Mouse (Mus musculus): ENCODE data around the gene Rgs3. TPM values are rescaled to one million over a fixed set of nuclear protein-coding genes. Genes with fewer than 3 reads are reported as not detected.
A peak's percentile ranks its signal among the peaks of the same experiment; 100 is the strongest.
"Not testable (repeated sequence)": the region's sequence is repeated elsewhere in the genome, so short reads cannot be mapped to it uniquely, and the experiment has no call there.

Gene Rgs3
- total RNA-seq, 4 experiments from 2014 or later = 24.2 to 29.3 (median 26.5) TPM

DNA sequence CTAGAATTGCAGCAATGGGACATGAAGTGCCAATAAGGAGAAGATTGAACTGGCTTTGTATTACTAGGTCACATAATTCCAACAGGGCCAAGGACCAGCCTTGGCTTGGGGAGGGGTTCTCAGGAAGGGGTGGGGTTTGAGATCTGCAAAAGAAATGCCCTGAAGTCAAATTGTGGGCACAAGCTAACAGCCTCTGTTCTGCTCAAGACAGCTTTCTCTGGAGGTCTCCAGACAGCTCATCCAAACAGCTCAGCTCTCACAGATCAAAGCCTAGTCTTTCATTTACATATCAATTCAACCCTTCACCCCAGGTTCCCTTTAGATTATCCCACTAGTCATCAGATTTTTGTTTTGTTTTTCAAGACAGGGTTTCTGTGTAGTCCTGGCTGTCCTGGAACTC, 14.8 kb upstream of the Rgs3 start:
- no peak for DNase-seq (ENCODE audit: low spot score in 2 of 2)

DNA sequence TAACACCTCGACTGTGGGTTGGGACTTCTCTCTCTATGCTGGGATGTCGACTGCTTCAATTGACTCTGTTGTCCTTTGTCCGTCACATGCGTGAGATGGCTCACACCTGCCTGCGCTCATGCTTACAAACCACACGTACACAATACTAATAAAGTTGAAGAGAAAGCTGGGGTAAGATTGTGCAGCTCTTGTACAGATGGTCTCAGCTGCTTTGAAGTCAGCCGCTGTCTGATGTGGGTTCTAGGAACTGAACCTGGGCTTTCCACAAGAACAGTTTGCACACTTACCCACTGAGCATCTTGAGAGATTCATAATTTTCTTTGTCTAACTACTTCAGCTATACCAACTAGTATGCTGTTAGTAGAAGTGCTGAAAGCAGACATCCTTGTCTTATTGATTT, 7.7 kb upstream of the Rgs3 start:
- DNase-seq (ENCODE audit: low spot score in 2 of 2) = no peak

DNA sequence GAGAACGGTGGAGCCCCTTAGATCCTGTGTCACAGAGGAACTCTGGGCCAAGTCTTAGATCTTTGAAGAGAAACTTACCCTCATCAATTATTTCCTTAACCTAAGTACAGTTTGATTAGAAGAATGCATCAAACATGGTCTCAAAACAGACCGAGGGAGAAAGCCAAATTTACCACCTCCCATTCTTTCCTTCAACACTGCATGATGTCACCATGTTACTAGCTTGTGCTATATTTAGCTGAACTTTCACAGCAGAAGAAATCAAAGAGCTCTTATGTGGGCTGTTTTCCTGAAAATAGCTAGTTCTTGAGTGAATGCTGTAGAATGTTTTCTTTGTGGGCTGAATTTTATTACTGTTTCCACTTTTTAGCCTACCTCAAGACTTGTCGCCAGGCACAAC, 2.2 kb upstream of the Rgs3 start:
- DNase-seq (ENCODE audit: low spot score in 2 of 2) = no peak

DNA sequence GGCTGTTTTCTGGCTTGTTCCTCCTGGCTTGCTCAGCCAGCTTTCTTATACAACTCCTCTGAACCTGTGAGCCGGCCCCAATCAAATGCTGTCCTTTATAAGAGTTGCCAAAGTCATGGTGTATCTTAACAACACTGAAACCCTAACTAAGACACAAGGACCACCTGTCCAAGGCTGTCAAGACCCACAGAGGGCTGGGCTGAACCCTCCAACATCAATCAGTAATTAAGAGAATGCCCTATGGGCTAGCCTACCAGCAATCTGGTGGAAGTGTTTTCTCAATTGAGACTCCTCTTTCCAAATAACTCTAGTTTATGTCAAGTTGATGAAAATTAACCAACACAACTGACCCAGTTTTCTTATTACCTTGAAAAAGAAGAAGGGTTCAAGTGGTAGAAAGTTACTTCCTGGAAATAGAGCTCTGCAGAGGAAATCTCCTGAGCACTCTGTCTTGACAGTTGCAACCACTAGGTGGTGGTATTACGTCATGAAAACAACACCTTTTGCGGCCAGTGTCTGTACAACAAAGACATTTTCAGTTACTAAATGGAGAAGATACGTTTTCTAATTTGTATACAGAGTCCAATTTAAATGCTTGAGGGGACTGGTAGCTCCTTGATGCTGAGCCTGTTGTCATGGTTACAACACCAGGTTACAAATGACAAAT, 1.4 kb downstream of the Rgs3 start:
- DNase-seq (ENCODE audit: low spot score in 2 of 2) = peak; percentile 33 to 82

DNA sequence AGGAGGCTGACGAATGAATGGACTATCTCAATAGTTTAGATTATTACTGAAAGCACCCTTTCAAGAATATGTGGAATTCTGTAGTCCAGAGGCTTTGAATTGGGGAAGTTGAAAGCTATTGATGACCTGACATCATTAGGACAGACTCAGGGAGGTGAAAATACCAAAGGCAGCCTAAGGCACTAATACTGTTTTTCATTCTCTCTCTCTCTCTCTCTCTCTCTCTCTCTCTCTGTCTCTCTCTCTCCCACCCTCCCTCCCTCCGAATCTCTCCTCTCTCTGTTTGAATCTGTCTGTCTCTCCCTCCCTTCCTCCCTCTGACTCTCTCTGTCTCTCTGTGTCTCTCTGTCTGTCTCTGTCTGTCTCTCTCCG, 2.0 kb downstream of the Rgs3 start:
- no peak for DNase-seq (ENCODE audit: low spot score in 2 of 2)

DNA sequence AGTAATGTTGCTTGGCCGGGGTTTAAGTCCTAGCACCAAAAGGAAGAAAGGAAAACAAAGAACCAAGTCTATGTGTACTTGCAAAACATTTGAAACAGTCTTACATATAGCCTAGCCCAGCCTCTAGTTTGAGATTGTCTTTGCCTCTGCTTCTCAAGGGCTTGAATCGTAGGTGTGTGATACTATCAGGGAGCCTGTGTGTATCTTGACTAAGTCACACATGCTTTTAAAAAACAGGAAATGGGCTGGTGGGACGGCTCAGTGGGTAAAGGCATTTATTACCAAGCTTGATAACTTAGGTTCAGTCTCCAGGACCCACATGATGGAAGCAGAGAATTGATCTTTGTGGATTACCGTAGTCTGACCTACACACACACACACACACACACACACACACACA, 2.4 kb downstream of the Rgs3 start:
- no peak for DNase-seq (ENCODE audit: low spot score in 2 of 2)

DNA sequence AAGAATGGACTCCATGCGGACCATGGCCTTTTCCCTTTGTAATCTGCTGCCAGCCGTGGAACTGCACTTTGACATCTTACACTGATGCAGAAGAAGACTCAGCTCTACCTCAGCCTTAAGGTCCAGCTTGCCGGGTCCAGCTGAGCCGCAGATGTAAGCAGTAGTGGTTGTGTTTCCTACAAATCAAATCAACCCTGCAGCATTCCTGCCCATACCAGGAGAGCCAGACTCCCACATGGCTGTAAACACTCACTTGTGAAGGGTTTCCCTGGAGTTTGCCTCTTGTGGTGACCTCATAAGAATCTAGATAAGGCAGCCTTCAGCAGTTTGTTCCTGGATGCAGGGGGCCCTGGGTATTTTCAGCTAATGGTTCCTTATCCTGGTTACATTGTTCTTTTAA, 6.9 kb downstream of the Rgs3 start:
- DNase-seq (ENCODE audit: low spot score in 2 of 2) = no peak

DNA sequence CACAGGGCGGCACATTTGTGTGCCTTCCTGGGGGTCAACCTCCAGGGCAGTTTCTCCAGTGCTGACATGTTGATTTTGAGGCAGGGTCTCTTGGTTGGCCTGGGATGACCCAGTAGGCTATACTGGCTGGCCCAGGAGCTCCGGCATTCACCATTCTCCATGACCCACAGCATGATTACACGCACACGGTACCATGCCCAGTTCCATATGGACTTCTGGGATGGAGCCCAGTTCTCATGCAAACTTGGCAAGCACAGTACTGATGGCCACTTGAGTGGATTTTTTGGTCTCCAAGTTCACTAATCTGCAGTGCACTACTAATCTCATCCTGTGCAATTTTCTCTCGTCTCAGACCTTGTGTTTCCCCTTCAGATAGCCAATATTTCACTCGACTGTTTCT, 8.0 kb downstream of the Rgs3 start:
- no peak for DNase-seq (ENCODE audit: low spot score in 2 of 2)

DNA sequence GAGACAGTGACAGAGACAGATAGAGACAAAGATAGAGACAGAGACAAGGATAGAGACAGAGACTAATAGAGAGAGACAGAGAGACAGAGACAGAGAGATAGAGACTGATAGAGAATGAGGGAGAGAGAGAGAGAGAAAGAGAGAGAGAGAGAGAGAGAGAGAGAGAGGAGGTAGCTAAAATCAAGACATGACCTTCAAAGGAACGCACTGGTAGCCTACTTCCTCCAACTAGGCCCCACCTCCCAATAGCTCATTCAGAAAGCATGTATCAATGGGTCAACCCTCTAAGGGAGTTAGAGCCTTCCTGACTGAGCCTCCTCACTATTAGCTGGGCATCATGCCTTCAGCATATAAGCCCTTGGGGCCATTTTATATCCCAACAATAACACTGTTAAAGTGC, 8.7 kb downstream of the Rgs3 start:
- DNase-seq (ENCODE audit: low spot score in 2 of 2) = no peak

DNA sequence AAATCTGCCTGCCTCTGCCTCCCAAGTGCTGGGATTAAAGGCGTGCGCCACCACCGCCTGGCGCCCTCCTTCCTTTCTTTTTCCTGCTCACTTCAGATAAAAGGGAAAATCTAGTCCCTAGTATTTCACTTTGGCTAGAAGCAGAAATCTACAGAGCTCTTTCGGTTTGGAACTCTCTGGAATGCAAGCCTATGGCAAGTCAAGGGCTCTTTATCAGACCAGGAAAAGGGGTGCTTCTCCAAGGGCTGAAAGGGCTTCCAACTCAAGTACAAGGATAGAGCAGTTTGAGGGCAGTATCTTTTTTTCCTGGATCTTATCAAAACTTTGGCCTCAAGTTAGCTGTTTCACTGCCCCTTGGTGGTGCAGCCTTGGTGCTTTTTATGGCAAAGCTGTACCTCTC, 10.0 kb downstream of the Rgs3 start:
- DNase-seq (ENCODE audit: low spot score in 2 of 2) = no peak

DNA sequence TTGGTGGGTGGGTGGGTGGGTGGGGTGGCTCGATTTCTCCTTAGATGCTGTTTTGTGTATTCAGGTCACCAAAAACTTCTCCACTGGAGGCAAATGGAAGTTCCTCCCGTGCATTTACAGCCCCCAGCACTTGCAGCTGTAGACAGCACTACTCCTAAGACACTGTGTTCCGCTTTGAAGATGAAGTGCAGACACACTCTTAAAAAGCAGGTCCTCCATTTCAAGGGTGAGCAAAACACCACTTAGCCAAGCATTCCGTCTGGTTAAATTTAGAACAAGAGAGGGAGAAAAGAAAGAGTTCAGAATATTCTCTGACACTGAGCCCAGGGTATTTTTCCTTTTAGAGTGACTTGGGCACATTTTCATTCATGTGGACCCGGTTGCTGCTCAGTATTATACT, 10.4 kb downstream of the Rgs3 start:
- DNase-seq (ENCODE audit: low spot score in 2 of 2) = no peak

DNA sequence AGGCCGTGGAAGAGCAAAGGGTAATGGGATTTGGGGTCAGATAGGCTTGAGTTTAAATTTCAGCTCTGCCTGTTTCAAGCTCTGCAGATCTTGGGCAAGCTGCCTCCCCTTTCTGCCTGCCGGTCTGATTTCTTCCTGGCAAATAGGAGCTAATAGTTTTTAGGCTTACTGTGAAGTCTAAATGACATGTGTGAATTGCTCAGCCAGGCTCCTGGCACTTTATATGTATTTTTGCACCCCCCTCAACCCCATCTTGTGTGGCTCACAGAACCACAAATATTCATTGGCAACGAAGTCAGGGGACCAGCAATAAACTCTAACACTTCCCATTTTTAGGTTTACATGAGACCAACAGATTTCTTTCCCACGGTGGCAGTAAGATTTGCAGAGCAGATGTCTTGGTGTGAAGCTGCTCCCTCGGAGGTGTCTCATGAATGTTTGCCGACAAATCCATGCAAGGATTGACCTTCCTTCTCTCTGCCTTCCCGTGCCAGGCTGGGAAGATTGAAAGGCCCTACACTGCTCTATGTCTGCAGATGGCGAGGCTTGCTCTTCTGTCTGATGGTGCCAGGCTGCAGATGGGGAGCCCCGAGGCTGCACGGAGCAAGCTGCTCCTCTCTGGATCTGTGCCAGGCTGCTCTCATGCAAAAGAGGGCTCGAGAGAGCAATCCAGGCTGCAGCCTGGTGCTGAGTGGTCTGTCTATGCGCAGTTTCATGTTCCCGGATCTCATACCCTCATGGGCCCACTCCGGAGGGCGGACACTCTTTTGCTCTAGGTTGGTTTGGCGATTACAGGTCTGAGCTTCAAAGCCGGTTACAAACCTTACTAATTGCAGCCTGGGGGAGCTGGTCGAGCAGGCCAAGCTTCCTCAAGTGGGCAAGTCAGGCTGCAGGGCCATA, 23.0 kb downstream of the Rgs3 start:
- DNase-seq (ENCODE audit: low spot score in 2 of 2) = peak; percentile 77 to 78

DNA sequence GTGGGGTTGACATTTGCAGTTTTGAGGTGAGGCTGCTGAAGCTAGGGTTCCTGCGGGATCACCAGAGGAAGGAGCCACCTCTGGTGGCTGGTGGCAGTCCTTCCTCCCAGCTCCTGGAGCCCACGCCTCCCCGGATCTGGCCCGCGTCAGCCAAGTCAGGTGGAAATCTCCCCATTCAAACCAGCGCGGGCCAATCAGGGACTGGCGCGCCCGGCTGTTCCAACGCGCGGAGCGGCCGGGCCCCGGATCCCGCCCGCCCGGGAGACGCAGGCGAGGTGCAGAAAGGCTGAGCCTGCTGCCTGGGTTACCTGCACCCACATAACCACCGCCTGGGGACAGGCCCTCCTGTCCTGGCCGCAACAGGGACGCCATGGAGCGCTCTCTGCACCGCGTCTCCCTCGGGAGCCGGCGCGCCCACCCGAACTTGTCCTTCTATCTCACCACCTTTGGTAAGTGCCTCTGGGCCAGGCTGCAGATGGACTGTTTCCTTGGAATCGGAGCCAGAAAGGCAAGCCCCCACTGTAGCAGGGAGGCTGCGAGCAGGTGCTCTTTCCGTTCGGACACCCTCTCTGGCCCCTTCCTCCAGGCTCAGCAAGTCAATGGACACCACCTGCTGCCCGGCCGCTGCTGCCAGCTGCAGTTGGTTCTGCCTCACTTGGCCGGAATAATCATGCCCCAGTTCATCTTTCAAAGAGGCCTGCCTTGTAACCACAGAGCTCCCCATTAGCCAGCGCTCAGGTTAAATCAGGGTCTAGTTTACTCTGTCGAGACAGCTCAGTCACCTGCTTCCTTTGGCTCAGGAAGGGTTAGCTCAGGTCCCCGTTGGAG, 23.8 kb downstream of the Rgs3 start:
- no peak for DNase-seq (ENCODE audit: low spot score in 2 of 2)

DNA sequence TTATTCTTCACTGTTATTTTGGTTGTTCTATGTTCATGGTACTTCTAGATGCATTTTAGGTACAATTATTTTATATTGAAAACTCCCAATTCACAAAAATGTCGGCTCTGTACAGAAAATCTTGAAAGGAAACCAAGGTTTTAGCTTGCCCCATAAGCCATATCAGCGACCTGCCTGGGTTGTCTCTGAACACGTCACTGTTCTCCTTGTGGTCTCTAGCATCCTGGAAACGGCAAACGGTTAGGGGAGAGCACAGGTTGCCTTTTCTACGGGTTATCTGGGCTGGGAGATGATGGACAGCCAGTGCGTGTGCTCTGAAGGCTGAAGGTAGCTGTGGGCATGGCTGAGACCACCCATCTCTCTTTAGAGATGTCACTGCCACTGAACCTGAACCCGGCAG, 27.4 kb downstream of the Rgs3 start:
- DNase-seq (ENCODE audit: low spot score in 2 of 2) = no peak

DNA sequence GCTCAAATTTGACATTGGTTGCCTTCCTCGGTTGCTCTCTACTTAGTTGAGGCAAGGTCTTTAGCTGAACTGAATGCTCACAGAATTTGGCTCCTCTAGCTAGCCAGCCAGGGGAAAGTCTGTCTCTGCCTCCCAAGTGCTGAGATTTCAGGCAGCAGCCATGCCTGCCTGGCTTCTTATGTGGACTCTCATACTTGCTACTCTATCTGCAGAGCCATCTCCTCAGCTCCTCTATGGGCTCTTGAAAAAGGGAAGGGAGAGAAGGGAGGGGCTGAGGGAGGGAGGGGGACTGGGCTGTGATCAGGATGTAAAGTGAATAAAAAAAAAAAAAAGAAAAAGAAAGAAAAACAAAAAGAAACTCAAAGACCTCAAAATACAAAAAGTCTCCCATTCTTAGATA, 31.2 kb downstream of the Rgs3 start:
- DNase-seq (ENCODE audit: low spot score in 2 of 2) = no peak

DNA sequence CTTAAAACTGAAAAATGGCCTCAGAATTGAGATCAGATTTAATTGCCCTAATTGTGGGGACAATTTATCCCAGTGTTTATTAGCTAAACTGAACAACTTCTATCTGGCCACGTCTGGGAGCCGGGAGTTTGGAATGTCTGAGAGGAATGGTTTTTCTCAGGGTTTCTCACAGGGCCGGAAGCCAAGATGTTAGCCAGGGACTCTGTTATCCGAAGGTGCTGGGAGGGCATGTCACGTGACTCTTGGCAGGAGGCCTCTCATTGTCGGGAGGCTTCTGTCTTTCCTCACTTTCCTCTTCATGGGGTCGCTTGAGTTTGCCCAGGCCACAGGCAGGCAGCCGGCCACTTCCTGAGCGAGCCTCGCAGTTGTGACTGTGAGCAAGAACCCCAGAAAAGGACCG, 31.7 kb downstream of the Rgs3 start:
- no peak for DNase-seq (ENCODE audit: low spot score in 2 of 2)

DNA sequence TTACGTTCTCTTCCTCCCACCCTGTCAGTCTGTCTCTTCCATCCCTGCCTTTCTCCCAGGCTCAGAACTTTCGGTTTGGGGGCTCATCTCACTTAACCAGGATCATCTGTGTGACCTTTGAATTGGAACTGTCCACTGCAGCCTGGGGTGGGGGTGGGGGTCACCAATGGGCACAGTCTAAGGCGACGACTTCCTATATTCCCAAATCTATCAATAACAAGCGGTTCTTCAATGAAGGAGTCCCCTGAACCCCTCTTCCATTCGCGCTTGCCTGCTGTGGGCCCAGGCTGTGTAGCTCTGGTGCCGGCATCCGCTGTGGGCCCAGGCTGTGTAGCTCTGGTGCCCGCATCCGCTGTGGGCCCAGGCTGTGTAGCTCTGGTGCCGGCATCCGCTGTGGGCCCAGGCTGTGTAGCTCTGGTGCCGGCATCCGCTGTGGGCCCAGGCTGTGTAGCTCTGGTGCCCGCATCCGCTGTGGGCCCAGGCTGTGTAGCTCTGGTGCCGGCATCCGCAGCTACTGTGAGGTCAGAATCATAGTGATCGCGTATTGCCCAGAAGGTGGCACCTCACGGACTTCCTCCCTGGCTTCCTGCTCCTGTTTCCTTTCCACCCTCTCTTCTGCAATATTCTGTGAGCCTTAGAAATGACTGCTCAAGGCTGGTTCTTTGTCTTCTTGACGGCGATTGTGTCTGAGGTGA, 34.0 kb downstream of the Rgs3 start:
- DNase-seq (ENCODE audit: low spot score in 2 of 2) = not testable (repeated sequence)

DNA sequence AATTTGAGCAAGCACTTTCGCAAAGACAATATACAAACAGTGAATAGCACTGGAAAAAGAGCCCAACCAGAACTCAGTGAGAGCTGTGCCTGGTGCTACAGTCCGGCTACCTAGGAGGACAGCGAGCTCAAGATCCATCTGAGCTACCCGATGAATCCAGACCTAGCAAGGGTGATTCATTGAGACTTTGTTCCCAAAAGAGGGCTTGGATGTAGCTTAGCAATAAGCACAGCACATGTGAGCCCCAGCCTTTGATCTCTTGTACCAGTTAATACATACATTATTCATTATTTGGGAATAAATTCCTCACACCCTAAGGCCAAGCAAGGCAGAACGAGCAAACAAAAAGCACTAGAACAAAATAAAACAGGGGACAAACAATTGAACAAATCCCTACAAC, 34.8 kb downstream of the Rgs3 start:
- no peak for DNase-seq (ENCODE audit: low spot score in 2 of 2)

DNA sequence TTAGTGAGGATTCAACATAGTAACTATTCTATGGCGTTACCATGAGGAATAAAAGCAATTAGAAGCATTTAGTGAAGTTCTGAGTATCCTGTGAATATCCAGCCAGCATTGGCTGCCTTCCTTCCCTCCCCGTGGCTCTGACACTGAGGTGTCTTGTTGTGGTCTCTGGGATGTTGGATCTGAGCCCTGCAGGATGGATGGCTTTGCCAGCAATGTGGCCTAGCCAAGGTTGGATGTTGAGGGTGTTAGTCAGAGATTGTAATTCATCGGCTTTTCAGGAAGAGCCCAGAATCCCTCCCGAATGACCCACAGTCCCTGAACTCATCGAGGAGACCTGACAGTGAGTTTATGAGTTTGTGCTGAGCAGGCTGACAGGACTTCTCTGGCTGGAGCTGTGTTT, 36.4 kb downstream of the Rgs3 start:
- no peak for DNase-seq (ENCODE audit: low spot score in 2 of 2)

DNA sequence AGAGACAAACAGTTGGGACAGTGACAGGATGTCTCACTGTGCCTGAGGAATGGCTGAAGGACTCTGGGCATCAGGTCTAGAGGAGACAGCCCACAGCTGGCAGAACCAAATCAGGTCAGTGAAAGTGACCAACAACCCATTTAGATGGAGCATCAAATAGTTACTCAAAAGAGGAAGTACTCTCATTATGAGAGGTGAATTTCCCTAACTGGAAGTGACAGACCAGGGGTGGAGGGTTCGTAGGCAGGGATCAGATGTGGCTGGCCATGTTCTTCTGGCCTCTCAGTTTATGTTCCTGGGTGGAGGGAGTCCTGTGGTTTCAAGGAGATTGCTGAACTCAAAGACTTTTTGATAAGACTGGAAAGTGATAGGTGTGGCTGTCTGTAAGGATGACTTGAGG, 40.9 kb downstream of the Rgs3 start:
- no peak for DNase-seq (ENCODE audit: low spot score in 2 of 2)

DNA sequence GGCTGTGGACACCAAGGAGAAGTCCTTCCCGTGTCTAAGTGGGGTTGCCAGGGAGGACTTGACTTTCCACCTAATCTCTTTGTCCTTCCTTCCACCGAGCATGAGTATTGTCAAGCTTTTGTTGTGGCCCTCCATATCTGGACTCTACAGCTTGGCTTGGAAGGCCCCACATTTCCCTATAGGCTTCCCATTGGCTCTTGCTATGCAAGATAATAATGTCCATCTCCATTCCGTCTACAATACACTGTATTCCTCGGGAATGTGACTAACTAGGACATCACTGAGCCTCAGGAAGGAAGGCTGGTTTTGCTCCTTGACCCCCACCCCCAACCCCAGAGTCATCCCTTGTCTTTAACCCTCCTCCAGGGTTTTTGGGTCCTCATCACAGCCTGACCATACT, 44.0 kb downstream of the Rgs3 start:
- DNase-seq (ENCODE audit: low spot score in 2 of 2) = no peak

DNA sequence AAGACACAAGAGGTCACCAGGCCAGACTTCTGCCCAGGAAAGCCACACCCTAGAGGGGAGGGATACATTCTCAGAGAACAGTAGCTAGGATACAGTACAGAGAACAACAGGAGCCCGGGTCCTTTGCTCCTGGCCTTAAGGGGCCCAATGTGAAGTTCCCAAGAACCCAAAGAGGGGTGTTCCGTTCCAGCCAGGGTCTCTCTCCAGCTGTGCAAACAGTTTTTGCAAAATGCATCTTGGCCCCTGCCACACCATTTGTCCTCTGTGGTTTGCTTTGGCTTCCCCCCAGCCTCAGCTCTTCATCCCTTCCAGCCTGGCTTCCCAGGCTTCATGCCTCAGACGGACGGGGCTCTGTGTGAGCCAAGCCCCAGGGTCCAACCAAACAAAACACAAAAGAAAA, 44.4 kb downstream of the Rgs3 start:
- no peak for DNase-seq (ENCODE audit: low spot score in 2 of 2)
